11 mouse cellular contexts compared by ENCODE assay signal in genomic region chr12:26734558-26734897, GRCm38 (mm10).
DNase-seq lines count a peak whose midpoint lies in the region; ATAC-seq and TF ChIP-seq lines count a peak whose summit lies in the region.
"Had no signal": no experiment of that assay in that cellular context is flagged by ENCODE, and none has a peak within 500 bp of the region (broad histone marks: within the 10 kb centered on the region; RNA-seq: fewer than 3 reads in every experiment).

No protein-coding gene starts in this region.

- H3K27me3 ChIP-seq in neural tube, embryonic 11.5 days (ENCODE audit: control insufficient read depth, insufficient read depth, low read length) = no peaks in the 10 kb centered on the region
- no peaks in the 10 kb centered on the region for H3K27me3 ChIP-seq in neural tube, embryonic 15.5 days (replicated peaks)
- H3K27me3 ChIP-seq in forebrain, embryonic 12.5 days = no peaks in the 10 kb centered on the region
- no peaks in the 10 kb centered on the region for H3K27me3 ChIP-seq in hindbrain, postnatal 0 days (ENCODE audit: insufficient read depth, low read length)
- H3K27me3 ChIP-seq: liver, embryonic 15.5 days had no signal

- H3K36me3 ChIP-seq in neural tube, embryonic 11.5 days (ENCODE audit: control insufficient read depth, insufficient read depth, low read length) = no peaks in the 10 kb centered on the region
- H3K36me3 ChIP-seq in neural tube, embryonic 15.5 days = no peaks in the 10 kb centered on the region
- H3K36me3 ChIP-seq in forebrain, embryonic 12.5 days (replicated peaks) = no peaks in the 10 kb centered on the region
- H3K36me3 ChIP-seq in hindbrain, postnatal 0 days (ENCODE audit: insufficient read depth, low read length) = no peaks in the 10 kb centered on the region
- H3K36me3 ChIP-seq: liver, embryonic 15.5 days had no signal

- 43% methylated on average over 3 of the region's 3 CpGs for WGBS in neural tube, embryonic 11.5 days
- 19% methylated on average over 3 of the region's 3 CpGs for WGBS in neural tube, embryonic 15.5 days
- WGBS in forebrain, embryonic 12.5 days = 15% methylated on average over 3 of the region's 3 CpGs
- WGBS in hindbrain, postnatal 0 days = 42% methylated on average over 3 of the region's 3 CpGs

- no peak for ATAC-seq in neural tube, embryonic 11.5 days (ENCODE audit: insufficient read depth, low FRiP score, low TSS enrichment)
- no peak for ATAC-seq in neural tube, embryonic 15.5 days (ENCODE audit: low FRiP score)
- peak; percentile 77 for ATAC-seq in forebrain, embryonic 12.5 days (ENCODE audit: low FRiP score)
- peak; percentile 58; the same call in 1 of the 2 replicates for ATAC-seq in hindbrain, postnatal 0 days

- no peak overlapping the region for H3K4me3 ChIP-seq in neural tube, embryonic 11.5 days (ENCODE audit: low read depth, low read length)
- no peak overlapping the region for H3K4me3 ChIP-seq in neural tube, embryonic 15.5 days (replicated peaks)
- H3K4me3 ChIP-seq in forebrain, embryonic 12.5 days (replicated peaks) = no peak overlapping the region
- H3K4me3 ChIP-seq in hindbrain, postnatal 0 days (ENCODE audit: low read length) = no peak overlapping the region
- H3K4me3 ChIP-seq: liver, embryonic 15.5 days had no signal

- H3K4me1 ChIP-seq in neural tube, embryonic 11.5 days (ENCODE audit: control insufficient read depth, insufficient read depth, low read length) = peaks cover 4% of the 10 kb centered on the region; the same call in 1 of the 2 replicates
- peaks cover 13% of the 10 kb centered on the region for H3K4me1 ChIP-seq in neural tube, embryonic 15.5 days
- H3K4me1 ChIP-seq in forebrain, embryonic 12.5 days = peaks cover 16% of the 10 kb centered on the region
- 0 out of 2 replicates have a peak, but pooled peaks cover 6% of the 10 kb centered on the region for H3K4me1 ChIP-seq in hindbrain, postnatal 0 days (ENCODE audit: insufficient read depth, low read length)
- H3K4me1 ChIP-seq: liver, embryonic 15.5 days had no signal

- no peak overlapping the region for H3K9ac ChIP-seq in neural tube, embryonic 11.5 days (ENCODE audit: low read length)
- no peak overlapping the region for H3K9ac ChIP-seq in neural tube, embryonic 15.5 days (replicated peaks)
- H3K9ac ChIP-seq in forebrain, embryonic 12.5 days = no peak overlapping the region
- H3K9ac ChIP-seq in hindbrain, postnatal 0 days (replicated peaks; ENCODE audit: low read length) = no peak overlapping the region
- H3K9ac ChIP-seq: liver, embryonic 15.5 days had no signal

- H3K4me2 ChIP-seq in neural tube, embryonic 11.5 days (ENCODE audit: low read depth) = no peak overlapping the region
- H3K4me2 ChIP-seq in neural tube, embryonic 15.5 days = no peak overlapping the region; the same call in 1 of the 2 replicates
- H3K4me2 ChIP-seq in forebrain, embryonic 12.5 days = no peak overlapping the region
- H3K4me2 ChIP-seq in hindbrain, postnatal 0 days (ENCODE audit: low read depth, low read length) = no peak overlapping the region
- H3K4me2 ChIP-seq: liver, embryonic 15.5 days had no signal

- no peak for TF ChIP-seq CTCF in hindbrain, postnatal 0 days (IDR thresholded peaks at IDR 0.05; ENCODE audit: low read depth)

- H3K9me3 ChIP-seq in neural tube, embryonic 11.5 days (ENCODE audit: control insufficient read depth, low read length) = no peaks in the 10 kb centered on the region
- no peaks in the 10 kb centered on the region for H3K9me3 ChIP-seq in neural tube, embryonic 15.5 days (replicated peaks)
- H3K9me3 ChIP-seq in forebrain, embryonic 12.5 days = no peaks in the 10 kb centered on the region
- H3K9me3 ChIP-seq in hindbrain, postnatal 0 days (ENCODE audit: low read length) = no peaks in the 10 kb centered on the region
- H3K9me3 ChIP-seq: liver, embryonic 15.5 days had no signal

- H3K27ac ChIP-seq in neural tube, embryonic 11.5 days (ENCODE audit: low read depth, low read length) = no peak overlapping the region
- H3K27ac ChIP-seq in neural tube, embryonic 15.5 days (replicated peaks) = no peak overlapping the region
- H3K27ac ChIP-seq in forebrain, embryonic 12.5 days = peak overlapping the region; percentile 73
- no peak overlapping the region for H3K27ac ChIP-seq in hindbrain, postnatal 0 days
- H3K27ac ChIP-seq: liver, embryonic 15.5 days had no signal

- DNase-seq in neural tube, embryonic 11.5 days (ENCODE audit: low spot score) = peak; percentile 46
- DNase-seq in hindbrain, postnatal 0 days (ENCODE audit: low spot score) = peak; percentile 49
- peak; percentile 84 for DNase-seq in retina, postnatal 1 day
- no peak for DNase-seq in right cerebral cortex, adult 18-20 months
- no peak for DNase-seq in right cerebral cortex, postnatal 10 days (ENCODE audit: low spot score in 2 of 2)
- DNase-seq: adrenal gland, postnatal 14 days; cerebellum, adult 11 months; spleen, adult 18-20 months had no signal

Comparison
In these comparisons a context has a peak if more than half of its experiments do, and no peak if none do; other contexts are left out.
1. ATAC-seq: peak in forebrain, embryonic 12.5 days (single experiment) and hindbrain, postnatal 0 days (single experiment); none in neural tube, embryonic 11.5 days (single experiment) and neural tube, embryonic 15.5 days (single experiment).
2. DNase-seq: peak in neural tube, embryonic 11.5 days (single experiment), hindbrain, postnatal 0 days (single experiment) and retina, postnatal 1 day (single experiment); none in right cerebral cortex, adult 18-20 months (single experiment) and right cerebral cortex, postnatal 10 days (0 of 2).